Mouse (Mus musculus) neural tube, embryonic 11.5 days (tissue): ENCODE measurements around the gene Tnpo3. TPM values are rescaled to one million over a fixed set of nuclear protein-coding genes. Genes with fewer than 3 reads are reported as not detected.
"Not testable (repeated sequence)": the region's sequence is repeated elsewhere in the genome, so short reads cannot be mapped to it uniquely, and the experiment has no call there.

Experiments used
- ATAC-seq: fragments of 200-750 bp; cut with Nextera tagmentation; 2 replicates; pipeline ENCODE4 v1.8.0; 2017; ENCODE audit warnings: moderate number of reproducible peaks, mild to moderate bottlenecking, moderate TSS enrichment, moderate library complexity; ENCODE audit not compliant: insufficient read depth, low FRiP score, low TSS enrichment
- DNase-seq: peaks from one replicate; pipeline ENCODE4 v3.0.0-alpha.2; 2015; ENCODE audit warnings: low spot score
- H3K27ac ChIP-seq: fragments of 300-500 bp; sonication (generic); 2 replicates; pipeline ENCODE4 v1.5.1; 2014; ENCODE audit warnings: low read depth, mild to moderate bottlenecking, low read length
- H3K27me3 ChIP-seq: fragments of 300-500 bp; sonication (generic); 2 replicates; pipeline ENCODE4 v1.6.1; 2014; ENCODE audit warnings: mild to moderate bottlenecking, low read length, mixed read lengths; ENCODE audit not compliant: control insufficient read depth, insufficient read depth
- H3K36me3 ChIP-seq: fragments of 300-500 bp; sonication (generic); 2 replicates; pipeline ENCODE4 v1.6.1; 2014; ENCODE audit warnings: mild to moderate bottlenecking, low read length, moderate library complexity, mixed read lengths; ENCODE audit not compliant: control insufficient read depth, insufficient read depth
- H3K4me1 ChIP-seq: fragments of 300-500 bp; sonication (generic); 2 replicates; pipeline ENCODE4 v1.6.1; 2014; ENCODE audit warnings: low read length, mixed read lengths; ENCODE audit not compliant: control insufficient read depth, insufficient read depth
- H3K4me2 ChIP-seq: fragments of 300-500 bp; sonication (generic); 2 replicates; pipeline ENCODE4 v1.6.1; 2014; ENCODE audit warnings: low read depth, mild to moderate bottlenecking, moderate library complexity
- H3K4me3 ChIP-seq: fragments of 300-500 bp; sonication (generic); 2 replicates; pipeline ENCODE4 v1.5.1; 2014; ENCODE audit warnings: low read depth, low read length
- H3K9ac ChIP-seq: fragments of 300-500 bp; sonication (generic); 2 replicates; pipeline ENCODE4 v1.6.1; 2014; ENCODE audit warnings: mild to moderate bottlenecking, low read length
- H3K9me3 ChIP-seq: fragments of 300-500 bp; sonication (generic); 2 replicates; pipeline ENCODE4 v1.6.1; 2016; ENCODE audit warnings: low read length; ENCODE audit not compliant: control insufficient read depth
- WGBS: fragments of 180-500 bp; shearing (Covaris S2); extraction: QIAGEN DNeasy Blood & Tissue Kit; methylation state at CpG from one replicate; pipeline ENCODE4 v1.1.7; 2014; 5-methylcytosine and 5-hydroxymethylcytosine counted together
- polyA plus RNA-seq: library from polyadenylated mRNA; unstranded; fragments of >200 nt; fragmentation: Nextera tagmentation; extraction: Ambion mirVana; gene quantifications from 2 replicates; pipeline ENCODE4 v1.2.1, GENCODE M21; 2014

The Tnpo3 gene
- polyA plus RNA-seq, 1 experiment from 2014 or later, result 118 TPM

DNA sequence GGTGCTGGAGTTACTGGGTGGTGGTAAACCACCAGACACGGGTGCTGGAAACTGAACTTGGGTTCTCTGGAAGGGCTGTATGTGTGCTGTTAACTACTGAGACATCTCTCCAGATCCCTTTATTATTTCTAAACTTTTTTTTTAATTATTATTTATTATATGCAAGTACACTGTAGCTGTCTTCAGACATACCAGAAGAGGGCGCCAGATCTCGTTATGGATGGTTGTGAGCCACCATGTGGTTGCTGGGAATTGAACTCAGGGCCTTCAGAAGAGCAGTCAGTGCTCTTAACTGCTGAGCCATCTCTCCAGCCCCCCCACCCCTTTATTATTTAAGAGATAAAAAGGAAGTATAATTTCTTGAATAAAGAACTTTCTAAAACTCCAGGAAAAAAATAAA is 33.3 kb downstream of the Tnpo3 start:
- not testable (repeated sequence) for ATAC-seq, H3K9ac ChIP-seq, H3K4me2 ChIP-seq, H3K4me1 ChIP-seq, H3K9me3 ChIP-seq, H3K4me3 ChIP-seq, DNase-seq, H3K27ac ChIP-seq, H3K27me3 ChIP-seq, H3K36me3 ChIP-seq
- WGBS, result 85% methylated on average over 3 of the region's 3 CpGs

DNA sequence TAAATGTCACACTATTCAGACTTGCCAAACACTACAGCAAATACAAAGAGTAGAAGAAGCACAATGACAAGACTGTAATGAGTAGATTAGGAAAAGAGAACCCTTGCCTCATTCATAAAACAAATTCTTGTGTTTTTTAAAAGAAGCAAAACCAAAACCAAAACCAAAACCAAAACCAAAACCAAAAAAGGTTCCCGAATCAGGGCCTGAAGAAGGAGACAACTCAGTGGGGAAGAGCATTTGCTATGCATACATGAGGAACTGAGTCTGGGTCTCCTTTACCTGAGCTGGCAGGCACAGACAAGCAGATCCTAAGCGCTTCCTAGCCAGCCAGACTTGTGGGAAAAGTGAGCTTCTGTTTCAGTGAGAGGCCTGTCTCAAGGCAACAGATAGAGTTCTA is 52.6 kb downstream of the Tnpo3 start:
- Histone ChIP-seq H3K4me3 (no peak overlapping the region), H3K36me3 (peaks cover 3% of the 10 kb centered on the region; the same call in 1 of the 2 replicates), H3K4me2 (no peak overlapping the region), H3K9ac (no peak overlapping the region), H3K27ac (no peak overlapping the region), H3K27me3 (no peaks in the 10 kb centered on the region), H3K4me1 (no peaks in the 10 kb centered on the region), H3K9me3 (no peaks in the 10 kb centered on the region)
- WGBS, result 93% methylated on average over 2 of the region's 2 CpGs
- DNase-seq, result no peak
- no peak for ATAC-seq

DNA sequence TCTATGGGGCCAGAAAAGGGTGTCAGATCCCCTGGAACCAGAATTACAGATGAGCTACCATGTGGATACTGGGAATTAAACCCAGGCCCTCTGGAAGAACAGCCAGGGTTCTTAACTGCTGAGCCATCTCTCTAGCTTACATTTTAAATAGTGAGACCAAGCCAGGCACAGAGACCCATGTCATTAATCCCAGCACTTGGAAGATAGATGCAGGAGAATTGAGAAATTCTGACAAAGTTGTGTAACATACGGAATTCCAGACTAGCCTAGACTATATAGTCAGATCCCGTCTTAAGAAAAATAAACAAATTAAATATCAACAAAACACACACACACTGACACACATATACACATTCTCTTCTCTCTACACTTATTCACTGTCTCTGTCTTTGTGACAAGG is 57.2 kb downstream of the Tnpo3 start:
- H3K36me3 ChIP-seq, result peaks cover 2% of the 10 kb centered on the region
- ATAC-seq (no peak), DNase-seq (no peak)
- H3K4me3 ChIP-seq, result no peak overlapping the region
- 92% methylated on average over 2 of the region's 2 CpGs for WGBS
- no peaks in the 10 kb centered on the region for H3K4me1 ChIP-seq
- no peak overlapping the region for H3K4me2 ChIP-seq
- no peak overlapping the region for H3K27ac ChIP-seq
- H3K9ac ChIP-seq, result no peak overlapping the region
- no peaks in the 10 kb centered on the region for H3K9me3 ChIP-seq
- no peaks in the 10 kb centered on the region for H3K27me3 ChIP-seq

DNA sequence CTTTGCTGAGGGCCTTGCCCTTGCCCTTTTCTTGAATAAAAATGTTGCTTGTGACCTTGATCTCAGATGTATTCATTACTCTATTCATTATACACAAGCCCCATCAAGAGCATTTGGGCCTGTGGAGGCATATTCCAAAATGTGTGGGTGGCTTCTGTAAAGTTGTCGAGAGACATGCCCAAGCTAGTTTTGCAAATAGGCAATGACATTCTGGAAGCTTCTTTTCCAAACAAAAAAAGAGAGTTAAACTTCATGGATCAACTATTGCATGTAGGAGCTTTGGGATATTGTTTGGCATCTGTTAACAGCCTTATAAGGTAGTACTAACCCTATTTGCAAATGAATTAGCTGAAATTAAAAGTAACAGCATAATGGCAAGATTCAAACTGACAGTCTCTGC is 61.6 kb downstream of the Tnpo3 start:
- Histone ChIP-seq H3K36me3 (peaks cover 12% of the 10 kb centered on the region), H3K4me1 (no peaks in the 10 kb centered on the region), H3K9ac (no peak overlapping the region), H3K4me3 (no peak overlapping the region), H3K4me2 (no peak overlapping the region), H3K27me3 (no peaks in the 10 kb centered on the region), H3K9me3 (no peaks in the 10 kb centered on the region), H3K27ac (no peak overlapping the region)
- DNase-seq (no peak), ATAC-seq (no peak)
- 96% methylated on average over 1 of the region's 1 CpGs for WGBS

DNA sequence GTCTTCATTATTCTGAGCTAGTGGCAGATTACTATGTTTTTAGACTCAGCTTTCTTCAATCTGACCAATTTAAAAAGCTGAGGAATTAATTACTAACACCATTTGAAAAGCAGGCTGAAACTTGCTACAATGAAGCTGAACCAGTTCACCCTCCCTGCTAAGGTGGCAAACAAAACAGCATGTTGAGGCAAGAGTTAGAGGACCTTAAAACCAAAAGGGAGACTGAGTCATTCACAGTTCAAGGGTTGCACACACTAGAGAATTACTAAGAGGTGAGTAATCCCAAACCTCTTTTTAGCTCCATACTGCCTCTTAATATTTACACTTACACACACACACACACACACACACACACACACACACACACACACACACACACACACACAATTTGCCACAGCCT is 62.1 kb downstream of the Tnpo3 start:
- H3K9ac ChIP-seq, result no peak overlapping the region
- H3K27ac ChIP-seq, result no peak overlapping the region
- no peaks in the 10 kb centered on the region for H3K9me3 ChIP-seq
- no peak overlapping the region for H3K4me2 ChIP-seq
- no peak for ATAC-seq
- no peak for DNase-seq
- H3K27me3 ChIP-seq, result no peaks in the 10 kb centered on the region
- H3K36me3 ChIP-seq, result peaks cover 15% of the 10 kb centered on the region
- no peaks in the 10 kb centered on the region for H3K4me1 ChIP-seq
- no peak overlapping the region for H3K4me3 ChIP-seq

DNA sequence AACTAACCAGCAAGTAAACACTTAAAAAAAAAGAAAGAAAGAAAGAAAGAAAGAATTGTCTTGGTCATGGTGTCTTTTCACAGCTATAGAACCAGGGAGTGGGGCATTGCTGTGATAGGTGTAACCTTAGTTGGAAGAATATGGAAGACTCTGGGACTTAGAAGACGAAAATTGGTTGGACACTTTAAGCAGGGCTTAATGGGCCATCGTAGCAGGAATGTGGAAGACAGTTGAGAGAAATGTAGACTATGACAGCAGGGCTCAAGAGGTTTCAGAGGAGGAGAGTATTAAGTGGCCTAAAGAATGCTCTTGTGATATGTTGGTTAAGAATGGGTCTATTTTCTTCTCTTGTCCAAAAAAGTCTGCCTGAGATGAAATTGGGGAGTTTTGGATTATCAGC is 64.1 kb downstream of the Tnpo3 start:
- H3K4me2 ChIP-seq, result no peak overlapping the region
- no peaks in the 10 kb centered on the region for H3K4me1 ChIP-seq
- no peaks in the 10 kb centered on the region for H3K27me3 ChIP-seq
- H3K4me3 ChIP-seq, result no peak overlapping the region
- H3K9me3 ChIP-seq, result no peaks in the 10 kb centered on the region
- no peak for ATAC-seq
- H3K9ac ChIP-seq, result no peak overlapping the region
- no peak overlapping the region for H3K27ac ChIP-seq
- DNase-seq, result no peak
- H3K36me3 ChIP-seq, result peaks cover 18% of the 10 kb centered on the region
- WGBS, result 99% methylated on average over 2 of the region's 2 CpGs

DNA sequence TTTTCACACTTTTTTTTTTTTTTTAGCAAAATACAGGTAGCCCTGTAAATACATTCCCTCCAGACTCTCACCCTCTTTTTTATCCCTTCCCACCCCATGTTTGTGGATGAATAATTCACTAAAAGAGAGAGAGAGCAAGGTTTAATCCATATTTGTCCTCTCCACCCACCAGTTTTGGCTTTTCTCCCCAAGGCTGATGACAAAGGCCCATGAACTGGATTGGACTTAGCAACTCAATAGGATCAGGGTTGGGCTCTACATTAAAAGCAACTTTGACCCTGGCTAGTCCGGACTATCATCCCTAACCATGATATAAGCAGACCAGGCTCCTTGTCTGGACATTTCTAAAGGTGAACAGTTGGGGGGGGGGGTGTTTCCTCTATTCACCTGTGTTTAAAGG is 68.7 kb downstream of the Tnpo3 start:
- DNase-seq, result no peak
- Histone ChIP-seq H3K9me3 (no peaks in the 10 kb centered on the region), H3K27me3 (no peaks in the 10 kb centered on the region), H3K4me3 (no peak overlapping the region), H3K4me1 (no peaks in the 10 kb centered on the region), H3K36me3 (peaks cover 20% of the 10 kb centered on the region), H3K4me2 (no peak overlapping the region), H3K27ac (no peak overlapping the region), H3K9ac (no peak overlapping the region)
- no peak for ATAC-seq
- 92% methylated on average over 1 of the region's 1 CpGs for WGBS

DNA sequence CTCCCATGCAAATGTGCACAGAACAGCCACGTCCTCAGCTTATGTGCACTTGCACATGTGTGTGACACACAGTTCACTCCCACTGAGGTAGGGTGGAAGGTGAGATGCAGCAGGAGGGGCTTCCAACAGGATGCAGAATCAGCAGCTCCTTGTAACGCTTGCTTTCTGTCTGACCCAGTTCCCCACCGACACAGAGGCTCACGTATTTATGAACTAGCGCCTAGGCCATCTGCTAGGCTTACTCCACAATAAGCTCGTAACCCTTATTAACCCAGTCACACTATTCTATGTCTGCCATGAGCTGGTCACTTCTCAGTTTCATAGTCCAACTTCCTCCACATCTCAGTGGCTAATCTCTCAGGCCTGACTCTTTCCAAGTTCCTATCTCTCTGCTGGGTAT is 69.5 kb downstream of the Tnpo3 start:
- Histone ChIP-seq H3K9me3 (no peaks in the 10 kb centered on the region), H3K27me3 (no peaks in the 10 kb centered on the region), H3K36me3 (peaks cover 13% of the 10 kb centered on the region), H3K4me3 (no peak overlapping the region), H3K4me1 (no peaks in the 10 kb centered on the region), H3K4me2 (no peak overlapping the region), H3K27ac (no peak overlapping the region), H3K9ac (no peak overlapping the region)
- DNase-seq, result no peak
- no peak for ATAC-seq
- WGBS, result 79% methylated on average over 6 of the region's 6 CpGs

DNA sequence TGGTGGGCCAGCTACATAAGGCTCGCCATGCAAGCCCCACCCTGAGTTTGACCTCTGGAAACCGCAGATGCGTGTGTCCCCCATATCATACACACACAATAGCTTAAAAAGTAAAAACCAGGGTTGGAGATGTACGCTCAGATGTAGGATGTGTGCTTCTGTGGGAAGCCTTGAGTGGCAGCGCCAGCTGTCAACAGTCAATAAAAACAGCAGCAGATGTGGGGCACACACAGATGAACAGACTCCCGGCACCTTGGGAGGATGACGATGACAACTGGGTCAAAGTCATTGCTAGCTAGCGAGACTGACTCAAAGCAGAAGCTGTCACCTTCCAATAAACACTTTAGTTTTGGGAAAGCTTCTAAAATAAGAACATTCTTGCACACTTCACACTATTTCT is 70.2 kb downstream of the Tnpo3 start:
- Histone ChIP-seq H3K27me3 (no peaks in the 10 kb centered on the region), H3K36me3 (peaks cover 11% of the 10 kb centered on the region), H3K27ac (no peak overlapping the region), H3K4me2 (no peak overlapping the region), H3K4me1 (no peaks in the 10 kb centered on the region), H3K9ac (no peak overlapping the region), H3K9me3 (no peaks in the 10 kb centered on the region), H3K4me3 (no peak overlapping the region)
- ATAC-seq (no peak), DNase-seq (no peak)
- 89% methylated on average over 8 of the region's 8 CpGs for WGBS
